Mouse (Mus musculus) frontal cortex, postnatal 14 days (tissue): Measurements from ENCODE around the gene Ski.

ENCODE experiments used
- DNase-seq, 2 experiments: peaks; one replicate each; pipeline ENCODE4 v3.0.0; 2022; ENCODE audit warnings: low spot score in 2 of 2

Ski gene

GRCm38 (mm10) chr4:155214188-155214587 is 8.2 kb downstream of the Ski start:
- DNase-seq: no peak

- DNase-seq: no peak
These were observed 8.7 kb downstream of the Ski start for GRCm38 (mm10) chr4:155213752-155214054.

GRCm38 (mm10) chr4:155213052-155213751 is 9.2 kb downstream of the Ski start:
- DNase-seq: no peak

- no peak for DNase-seq
These were observed 12.9 kb downstream of the Ski start for GRCm38 (mm10) chr4:155209494-155209893.

GRCm38 (mm10) chr4:155209079-155209478 is 13.3 kb downstream of the Ski start:
- DNase-seq: no peak

GRCm38 (mm10) chr4:155208613-155209012 is 13.8 kb downstream of the Ski start:
- DNase-seq: no peak

- no peak for DNase-seq
These were observed 14.6 kb downstream of the Ski start for GRCm38 (mm10) chr4:155207841-155208240.

GRCm38 (mm10) chr4:155206498-155206897 is 15.9 kb downstream of the Ski start:
- DNase-seq: no peak

GRCm38 (mm10) chr4:155205919-155206318 is 16.5 kb downstream of the Ski start:
- no peak for DNase-seq

GRCm38 (mm10) chr4:155201764-155202163 is 20.6 kb downstream of the Ski start:
- DNase-seq: no peak

- DNase-seq: no peak
These were observed 21.5 kb downstream of the Ski start for GRCm38 (mm10) chr4:155200861-155201390.

- no peak for DNase-seq
These were observed 24.7 kb downstream of the Ski start for GRCm38 (mm10) chr4:155197726-155198125.

- no peak for DNase-seq
These were observed 27.2 kb downstream of the Ski start for GRCm38 (mm10) chr4:155195204-155195603.

GRCm38 (mm10) chr4:155190275-155190674 is 32.1 kb downstream of the Ski start:
- DNase-seq: no peak

GRCm38 (mm10) chr4:155189711-155190139 is 32.7 kb downstream of the Ski start:
- DNase-seq: no peak

GRCm38 (mm10) chr4:155188803-155189202 is 33.6 kb downstream of the Ski start:
- no peak for DNase-seq

- no peak for DNase-seq
These were observed 34.1 kb downstream of the Ski start for GRCm38 (mm10) chr4:155188341-155188740.

GRCm38 (mm10) chr4:155187192-155187674 is 35.2 kb downstream of the Ski start:
- DNase-seq: no peak

- DNase-seq: no peak
These were observed 36.5 kb downstream of the Ski start for GRCm38 (mm10) chr4:155185845-155186244.

GRCm38 (mm10) chr4:155184248-155185070 is 37.9 kb downstream of the Ski start:
- DNase-seq: no peak

GRCm38 (mm10) chr4:155183201-155183600 is 39.2 kb downstream of the Ski start:
- no peak for DNase-seq

- DNase-seq: no peak
These were observed 43.3 kb downstream of the Ski start for GRCm38 (mm10) chr4:155178981-155179512.

- DNase-seq: no peak
These were observed 44.1 kb downstream of the Ski start for GRCm38 (mm10) chr4:155178274-155178673.
